Mouse (Mus musculus) adrenal gland (tissue): ENCODE data around the gene Cdc42bpa.

Experiments
- intact Hi-C: fragments of 180-260 bp; cut with DNase I; formaldehyde crosslinking; loops from one replicate; pipeline ENCODE4 v1.15.1; 2025

The Cdc42bpa gene

DNA sequence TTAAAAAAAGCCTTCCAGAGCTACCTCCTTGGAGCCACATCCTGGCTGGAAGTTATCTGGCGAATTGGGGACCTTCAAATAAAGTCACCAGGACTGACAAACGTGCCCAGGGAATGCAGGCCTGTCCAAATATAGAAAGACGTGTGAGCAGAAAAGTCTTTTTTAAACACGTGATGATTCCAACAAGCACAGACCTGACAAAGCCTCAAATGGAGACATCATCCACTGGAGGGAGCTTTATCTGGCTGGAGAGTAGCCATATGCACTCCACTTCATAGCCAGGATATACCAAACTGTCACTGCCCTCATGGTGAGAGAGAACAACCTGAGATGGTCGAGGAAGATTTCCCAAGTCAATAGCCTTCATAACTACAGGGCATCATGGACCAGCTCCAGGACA is 225.6 kb downstream of the Cdc42bpa start:
- intact Hi-C loops = no loop called here

DNA sequence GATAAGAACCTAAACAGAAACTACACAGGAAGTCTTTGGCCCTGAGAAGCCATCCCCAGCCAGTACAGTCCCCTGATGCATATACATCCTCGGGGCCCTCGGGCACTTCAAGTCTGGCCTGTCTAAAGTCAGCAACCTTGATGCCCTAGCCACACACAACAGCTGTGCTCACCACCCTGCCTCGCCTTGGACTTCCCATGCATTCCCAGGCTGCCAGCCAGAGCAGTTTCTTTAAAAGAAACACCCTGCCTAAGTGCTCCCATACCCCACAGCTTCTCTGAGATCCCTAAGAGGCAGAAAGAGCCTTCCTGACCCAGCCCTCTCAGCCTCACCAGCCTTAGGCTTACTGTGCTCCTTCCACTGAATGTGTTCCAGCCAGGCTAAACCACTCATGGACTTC is 226.1 kb downstream of the Cdc42bpa start:
- intact Hi-C loops = no loop called here

DNA sequence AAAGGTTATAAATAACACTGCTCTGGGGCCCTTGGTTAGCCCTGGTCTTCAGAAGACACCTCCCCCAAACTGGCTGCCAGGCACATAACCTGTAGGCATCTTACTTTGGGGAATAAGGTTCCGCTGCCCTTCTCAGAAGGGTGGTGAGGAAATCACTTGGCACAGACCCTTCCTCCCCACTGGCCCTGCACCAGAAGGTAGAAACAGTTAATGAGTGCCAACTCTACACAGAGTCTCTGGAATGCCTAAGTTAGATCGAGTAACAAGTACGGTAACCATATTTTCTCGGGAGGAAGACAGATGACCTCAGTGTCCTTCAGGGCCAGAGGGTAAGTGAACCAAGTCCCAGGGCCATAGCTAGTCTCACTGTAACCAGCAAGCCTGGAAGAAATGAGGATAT is 228.7 kb downstream of the Cdc42bpa start:
- intact Hi-C loops = no loop called here

DNA sequence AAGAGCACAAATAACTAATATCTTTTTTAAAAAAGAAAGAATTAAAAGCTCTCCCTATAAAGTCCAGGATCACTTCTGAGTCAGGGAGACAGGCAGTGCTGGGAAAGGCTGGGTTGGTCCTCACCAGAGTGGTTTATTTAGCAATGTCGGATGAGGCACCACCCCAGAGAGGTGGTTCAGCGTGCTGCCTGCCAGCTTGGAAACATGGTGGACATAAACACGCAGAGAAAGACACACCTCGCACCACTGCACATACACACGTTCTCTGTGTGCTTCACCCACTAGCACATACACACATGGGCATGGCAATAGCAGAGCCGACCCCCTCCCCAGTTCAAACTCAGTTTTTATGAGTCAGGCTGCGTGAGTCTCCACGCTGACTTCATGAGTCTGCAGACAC is 230.8 kb downstream of the Cdc42bpa start:
- intact Hi-C loops = loop anchor here (10.0 kb wide), 1 partner anchor 224 kb away; no protein-coding TSS in a partner anchor

DNA sequence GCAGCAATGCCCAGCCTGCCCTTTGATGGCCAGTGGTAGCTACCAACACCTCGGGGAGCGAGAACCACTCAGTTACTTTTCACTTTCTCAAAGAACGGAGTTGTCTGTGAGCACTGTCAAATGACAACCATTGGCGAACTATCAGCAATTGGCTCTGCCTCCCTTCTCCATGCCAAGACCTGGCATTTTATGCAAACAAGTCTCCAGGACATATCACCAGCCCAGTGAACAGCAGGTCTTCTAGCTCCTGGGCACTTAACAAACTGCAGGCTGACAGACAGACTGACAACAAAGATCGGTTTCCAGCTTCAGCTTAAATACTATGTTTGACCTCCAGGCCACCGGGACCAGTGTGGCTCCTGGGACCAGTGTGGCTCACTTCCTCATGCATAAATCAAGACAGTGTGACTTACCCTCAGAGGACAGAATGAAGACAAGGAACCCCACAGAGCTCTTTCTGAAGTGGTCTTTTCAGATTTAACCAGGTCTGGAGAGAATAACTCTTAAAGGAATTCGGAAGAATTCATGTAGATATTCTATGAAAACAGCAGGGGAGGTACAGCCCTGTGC is 231.5 kb downstream of the Cdc42bpa start:
- intact Hi-C loops = loop anchor here (10.0 kb wide), 1 partner anchor 223 kb away; no protein-coding TSS in a partner anchor

DNA sequence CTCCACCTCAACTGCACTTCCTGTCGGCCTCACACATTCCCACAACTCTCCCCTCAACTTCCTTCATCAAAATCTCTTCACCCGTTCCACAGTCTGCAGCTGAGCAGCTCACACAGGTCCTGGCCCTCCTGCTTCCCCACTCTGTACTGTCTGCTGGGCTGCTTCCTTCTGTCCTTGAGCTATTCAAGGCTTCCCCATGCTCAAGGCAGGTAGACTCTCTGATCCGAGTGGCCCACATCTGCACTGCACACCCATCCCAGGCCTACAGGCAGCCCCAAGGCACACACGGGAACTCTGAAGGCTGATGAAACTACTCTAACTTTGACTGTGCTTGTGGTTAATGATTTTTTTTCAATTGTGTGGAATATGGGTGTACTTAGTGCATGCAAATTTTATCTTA is 232.6 kb downstream of the Cdc42bpa start:
- intact Hi-C loops = loop anchor here (10.0 kb wide), 1 partner anchor 222 kb away; no protein-coding TSS in a partner anchor

DNA sequence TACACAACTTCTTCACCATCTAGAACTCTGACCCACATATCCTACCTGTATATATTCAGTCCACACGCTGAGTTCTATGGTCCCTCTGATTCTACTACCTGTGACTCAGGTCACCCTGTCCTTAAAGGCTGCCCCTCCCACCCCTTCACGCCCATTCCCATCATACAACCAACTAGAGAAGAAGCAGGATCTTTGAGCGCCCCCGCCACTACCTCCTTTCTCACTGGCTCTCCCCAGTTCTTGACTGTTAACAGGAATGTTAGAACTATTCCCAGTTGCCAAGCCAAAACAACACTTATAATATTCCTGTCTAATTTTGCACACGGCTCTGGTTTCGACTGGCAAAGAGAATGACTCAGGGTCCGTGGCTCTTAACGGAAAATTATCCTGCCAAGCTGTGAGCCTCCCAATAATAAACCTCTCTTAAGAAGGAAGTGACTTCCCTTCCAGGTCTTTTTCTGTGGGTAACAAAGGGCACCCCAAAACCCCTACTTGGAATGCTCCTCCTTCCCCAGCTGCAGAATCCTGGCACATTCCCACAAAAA is 233.2 kb downstream of the Cdc42bpa start:
- intact Hi-C loops = loop anchor here (10.0 kb wide), 1 partner anchor 221 kb away; no protein-coding TSS in a partner anchor

DNA sequence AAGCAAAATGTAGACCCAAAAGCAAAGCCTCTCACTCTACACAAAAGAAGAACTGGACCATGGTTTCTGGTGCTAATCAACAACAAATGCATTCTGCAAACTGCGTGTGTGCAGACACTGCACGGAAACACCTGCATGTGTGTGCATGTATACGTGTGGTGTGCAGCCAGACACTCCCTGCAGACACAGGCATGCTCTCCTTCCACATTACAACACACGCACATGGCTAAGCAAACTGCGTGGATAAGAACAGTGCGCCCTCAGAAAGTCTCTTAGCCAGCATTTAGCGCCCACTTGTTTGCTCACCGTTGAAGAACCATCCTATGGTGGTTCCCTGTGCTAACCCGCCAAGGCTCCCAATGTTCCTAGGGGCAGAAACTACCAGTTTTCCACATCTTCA is 233.8 kb downstream of the Cdc42bpa start:
- intact Hi-C loops = loop anchor here (10.0 kb wide), 1 partner anchor 221 kb away; no protein-coding TSS in a partner anchor

DNA sequence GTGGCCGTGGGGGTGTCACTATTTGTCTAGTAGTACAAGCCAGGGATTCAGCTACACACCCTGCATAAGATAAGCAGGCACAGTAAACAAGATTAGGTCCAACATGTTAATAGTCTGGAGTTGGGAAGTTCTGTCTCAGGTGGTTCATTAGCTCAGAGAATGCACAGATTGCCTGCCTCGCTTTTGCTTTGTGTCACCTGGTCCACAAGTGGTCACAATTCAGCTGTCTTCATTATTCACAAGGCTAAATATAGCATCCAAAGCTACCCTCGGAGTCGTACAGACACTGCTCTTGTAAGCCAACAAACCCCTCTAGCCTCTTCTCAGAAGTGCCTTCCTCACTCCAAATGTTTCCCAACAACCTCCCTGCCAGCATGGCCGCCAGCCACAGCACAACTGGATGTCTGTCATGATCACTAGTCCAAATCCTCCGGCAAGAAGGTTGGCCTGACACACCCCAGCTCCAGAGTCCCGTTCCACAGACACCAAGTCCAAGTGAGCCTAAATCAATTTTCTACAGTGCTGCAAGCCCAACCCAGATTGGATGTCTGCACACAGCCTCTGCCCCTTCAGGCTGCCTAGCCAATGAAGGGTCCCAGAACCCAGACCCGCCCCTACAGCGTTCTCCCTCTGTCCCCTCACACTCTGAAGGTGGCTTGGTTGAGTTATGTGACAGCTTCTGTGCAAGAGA is 234.7 kb downstream of the Cdc42bpa start:
- intact Hi-C loops = loop anchor here (10.0 kb wide), 1 partner anchor 220 kb away; no protein-coding TSS in a partner anchor

DNA sequence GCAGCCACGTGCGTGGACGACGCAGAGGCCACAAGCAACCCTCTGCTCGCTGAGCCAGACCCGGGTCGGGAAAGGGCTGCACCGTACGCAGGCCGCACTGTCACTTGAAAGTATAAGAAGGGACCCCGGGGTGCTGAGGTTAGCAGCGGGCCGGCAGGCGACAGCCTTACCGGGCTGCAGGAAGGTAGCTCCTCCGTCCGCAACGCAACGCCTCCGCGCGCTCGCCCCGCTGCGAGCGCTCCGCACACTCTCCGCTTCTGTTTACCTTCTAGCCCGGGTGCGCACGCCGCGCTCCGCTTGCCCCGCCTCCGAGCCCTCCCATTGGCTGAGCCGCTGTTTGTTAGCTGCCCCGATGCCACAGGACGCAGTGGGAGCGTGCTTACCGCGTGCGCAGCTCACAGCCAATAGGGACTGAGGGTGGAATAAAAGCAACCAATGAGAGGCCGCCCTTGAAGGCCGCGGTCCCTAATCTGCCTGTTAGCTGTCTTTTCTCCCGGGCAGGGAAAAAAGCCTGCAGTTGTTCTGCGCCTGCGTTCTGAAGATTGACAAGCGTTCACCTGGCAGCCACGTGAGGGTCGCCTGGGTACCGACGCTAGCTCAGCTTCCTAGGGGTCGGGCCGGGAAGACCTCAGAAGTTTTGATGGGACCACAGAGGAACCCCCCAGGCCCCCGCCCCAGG is 235.6 kb downstream of the Cdc42bpa start:
- intact Hi-C loops = loop anchor here (10.0 kb wide), 1 partner anchor 219 kb away; no protein-coding TSS in a partner anchor

DNA sequence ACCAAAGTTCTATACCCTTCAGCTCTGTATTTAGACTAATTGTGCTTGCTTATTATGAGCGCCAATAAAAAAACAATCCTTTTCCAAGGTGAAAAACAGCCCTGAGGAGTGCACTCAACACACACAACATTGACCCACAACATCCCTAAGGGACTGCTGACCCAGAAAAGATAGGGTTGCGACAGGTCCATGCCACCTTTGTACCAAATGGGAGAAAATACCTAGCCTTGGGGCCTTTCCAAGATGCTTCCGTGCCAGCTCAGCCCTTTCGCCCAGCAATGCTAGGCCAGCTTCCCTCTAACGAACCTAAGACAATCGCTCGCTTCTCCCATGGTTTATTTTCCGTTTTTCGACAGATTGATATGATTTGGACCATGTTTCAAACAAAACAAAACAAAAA is 236.2 kb downstream of the Cdc42bpa start:
- intact Hi-C loops = loop anchor here (10.0 kb wide), 1 partner anchor 218 kb away; no protein-coding TSS in a partner anchor

DNA sequence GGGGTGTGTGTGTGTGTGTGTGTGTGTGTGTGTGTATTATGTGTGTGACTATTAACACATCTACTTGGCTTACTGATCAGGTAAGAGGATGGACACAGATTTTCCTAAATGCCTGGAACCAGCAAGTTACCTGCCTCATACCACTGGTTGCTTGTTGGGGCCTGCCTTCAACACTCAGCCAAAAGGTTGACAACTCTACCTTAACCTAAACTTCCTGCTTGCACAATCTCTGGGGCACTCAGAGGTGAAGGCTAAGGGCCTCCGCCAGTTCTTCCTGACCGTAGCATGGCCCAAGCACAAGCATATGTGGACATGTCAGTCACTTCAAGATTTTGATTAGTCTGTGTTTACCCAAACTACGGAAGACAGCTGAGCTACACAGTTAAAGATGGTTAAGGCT is 237.7 kb downstream of the Cdc42bpa start:
- intact Hi-C loops = loop anchor here (10.0 kb wide), 1 partner anchor 217 kb away; no protein-coding TSS in a partner anchor

DNA sequence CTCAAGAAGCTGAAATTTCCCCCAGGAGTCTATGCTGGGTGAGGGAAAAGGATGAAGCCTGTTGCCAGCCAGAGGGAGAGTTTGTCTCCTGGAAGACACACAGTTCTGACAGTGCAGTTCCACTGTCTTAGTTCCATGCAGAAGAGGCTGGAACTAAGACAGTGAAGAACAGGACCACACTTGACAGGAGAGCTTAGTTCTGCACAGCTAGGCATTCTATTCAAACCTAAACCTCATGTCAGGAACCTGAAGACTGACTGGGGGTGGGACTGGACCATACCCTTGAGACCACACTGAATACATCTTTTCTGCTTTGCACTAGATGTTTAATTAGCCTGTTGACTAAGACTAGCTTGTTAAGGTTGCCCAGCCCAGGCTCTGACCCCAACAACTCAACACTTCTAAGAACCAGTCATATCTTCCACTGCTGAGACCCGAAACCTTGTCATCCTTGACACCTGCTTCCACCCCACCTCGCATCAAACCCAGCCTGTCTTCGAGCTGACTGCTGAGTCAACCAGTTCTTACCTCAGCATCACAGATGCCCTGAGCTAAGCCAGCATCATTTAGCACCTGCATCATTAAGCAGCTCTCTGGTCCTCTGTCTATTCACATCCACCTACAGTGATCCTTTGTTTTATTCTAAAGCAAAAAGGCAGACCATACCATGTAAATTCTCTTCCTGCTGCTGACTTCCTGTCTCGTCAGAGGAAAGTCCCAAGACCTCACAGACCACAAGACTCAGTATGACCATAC is 238.9 kb downstream of the Cdc42bpa start, which contains the start of gene Coq8a:
Coq8a (minus strand) TSS at position 644 of the 756 bp plus-strand sequence.
- intact Hi-C loops = loop anchor here (10.0 kb wide), 1 partner anchor 216 kb away; no protein-coding TSS in a partner anchor

DNA sequence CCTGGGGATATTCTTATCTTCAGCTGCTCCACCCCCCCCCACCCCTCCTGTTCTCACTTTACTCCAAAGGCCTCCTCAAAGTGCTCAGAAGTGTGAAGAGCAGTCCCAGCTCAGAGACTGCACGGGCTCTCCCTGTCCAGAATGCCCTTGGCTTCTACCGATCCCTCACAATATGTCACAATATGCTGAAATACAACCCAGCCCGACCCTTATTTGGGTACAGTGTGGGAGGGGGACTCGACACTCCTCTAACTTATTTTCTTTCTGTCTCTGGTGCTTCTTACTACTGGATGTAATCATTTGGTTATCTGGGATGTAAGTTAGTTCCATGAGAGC is 239.4 kb downstream of the Cdc42bpa start:
- intact Hi-C loops = loop anchor here (10.0 kb wide), 1 partner anchor 215 kb away; no protein-coding TSS in a partner anchor

DNA sequence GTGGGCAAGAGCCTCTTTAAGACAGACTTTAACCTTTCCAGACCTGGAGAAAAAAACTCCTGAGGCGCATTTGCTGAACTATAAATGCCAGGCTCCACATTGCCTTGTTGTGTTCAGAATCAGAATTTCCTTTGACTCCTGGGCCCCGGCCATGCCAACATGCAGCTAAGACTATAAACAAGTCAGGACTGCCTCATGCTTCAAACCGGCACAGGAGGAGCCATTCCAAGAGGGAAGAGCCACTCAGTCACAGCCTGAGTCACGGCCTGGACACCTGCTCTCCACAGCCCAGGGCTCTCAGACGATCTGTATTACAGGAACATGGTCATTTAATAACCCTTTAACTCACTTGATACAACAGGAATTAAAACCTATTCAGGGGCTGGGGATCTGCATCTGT is 240.4 kb downstream of the Cdc42bpa start:
- intact Hi-C loops = no loop called here

DNA sequence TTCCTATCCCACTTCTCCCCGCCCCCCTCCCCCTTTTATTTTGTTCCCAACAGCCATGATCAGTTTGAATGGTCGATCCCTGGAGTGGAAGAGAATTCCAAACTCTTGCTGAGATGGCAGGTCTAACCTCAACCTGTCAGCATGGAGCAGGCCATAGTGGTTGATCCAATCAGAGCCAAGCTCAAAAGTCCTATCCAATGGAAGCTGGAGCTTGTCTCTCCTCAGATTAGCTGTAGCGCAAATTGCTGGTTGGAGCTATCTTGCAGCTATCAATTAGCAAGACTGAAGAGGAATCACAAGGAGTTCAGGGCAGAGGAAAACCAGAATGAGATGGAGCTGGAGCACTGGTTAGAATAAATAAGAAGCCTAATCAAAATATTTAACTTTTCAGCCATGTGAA is 248.1 kb downstream of the Cdc42bpa start:
- intact Hi-C loops = no loop called here

DNA sequence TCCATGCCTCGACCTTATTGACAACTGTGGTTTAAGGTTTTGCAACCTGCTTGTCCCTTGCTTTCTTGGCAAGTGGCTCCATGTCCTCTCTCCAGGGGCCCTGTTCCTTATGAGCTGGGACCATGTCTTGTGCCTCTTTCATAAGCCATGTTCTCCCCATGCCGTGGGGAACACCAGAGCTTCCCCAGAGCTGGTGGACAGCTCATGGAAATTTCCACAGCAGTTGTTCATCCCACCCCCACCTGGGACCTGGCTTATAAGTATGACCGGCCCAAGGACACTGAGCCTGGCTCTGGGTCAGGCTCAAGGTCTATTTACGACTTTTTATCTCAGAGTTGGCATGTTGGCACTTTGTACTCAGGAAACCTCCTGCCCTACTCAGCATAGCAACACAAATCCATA is 249.8 kb downstream of the Cdc42bpa start:
- intact Hi-C loops = no loop called here

DNA sequence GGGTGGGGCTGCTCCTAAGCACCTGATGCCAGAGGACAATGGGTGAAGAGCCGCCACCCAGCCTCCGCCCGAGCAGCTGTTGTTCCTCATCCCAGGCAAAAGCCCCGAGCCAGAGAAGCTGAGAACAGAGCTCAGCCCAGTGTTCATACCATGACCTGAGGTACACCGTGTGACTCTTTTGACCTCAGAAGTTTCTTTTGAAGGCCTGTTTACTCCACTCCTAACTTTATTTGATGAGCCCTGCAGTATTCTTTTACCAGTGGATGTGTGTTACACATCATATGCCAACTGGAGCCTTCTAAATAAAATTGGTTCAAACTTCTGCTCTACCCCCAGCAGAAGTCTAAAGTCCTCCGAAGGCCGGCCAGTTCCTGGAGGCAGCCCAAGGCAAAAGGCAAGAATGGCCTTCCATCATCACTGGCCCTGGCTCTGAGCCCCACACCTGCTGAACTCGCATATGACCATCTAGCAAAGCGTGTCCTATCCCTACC is 250.6 kb downstream of the Cdc42bpa start:
- intact Hi-C loops = no loop called here

DNA sequence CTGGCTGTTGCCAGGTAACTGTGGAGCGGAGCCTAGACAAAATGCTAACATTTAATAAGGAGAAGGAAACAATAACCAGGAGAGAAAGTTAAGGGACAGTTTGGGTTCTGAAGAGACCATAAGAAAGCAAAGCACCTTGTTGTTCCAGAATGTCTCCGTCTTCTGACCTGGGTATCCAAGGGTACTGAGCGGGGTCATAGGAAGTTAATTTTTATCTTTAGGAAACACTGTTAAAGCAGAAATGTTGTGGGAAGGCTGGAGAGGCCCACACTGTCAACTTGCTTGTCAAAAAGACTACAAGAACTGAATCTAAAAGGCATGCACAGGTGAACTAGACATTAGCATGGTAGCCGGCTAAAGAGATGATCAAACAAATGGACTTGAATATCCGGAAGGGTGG is 252.6 kb downstream of the Cdc42bpa start:
- intact Hi-C loops = no loop called here

DNA sequence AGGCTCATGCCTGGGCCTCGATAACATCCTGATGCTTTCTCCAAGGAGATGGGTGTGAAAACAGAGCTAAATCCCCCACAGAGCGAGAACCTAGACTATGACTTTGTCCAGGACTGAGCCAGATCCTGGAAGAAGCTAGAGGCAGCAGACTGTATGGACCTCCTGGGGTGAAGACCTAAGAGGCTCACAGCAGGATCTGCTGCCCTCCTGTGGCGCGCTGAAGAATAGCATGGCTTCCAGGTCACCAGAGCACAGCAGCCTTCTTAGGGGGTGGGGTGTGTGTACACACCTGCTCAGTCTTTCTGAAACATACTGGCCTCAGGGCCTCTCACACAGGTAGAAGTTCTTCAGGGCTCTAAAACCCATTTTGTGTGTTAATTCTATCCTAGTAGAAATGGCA is 254.8 kb downstream of the Cdc42bpa start:
- intact Hi-C loops = loop anchor here (2.0 to 5.0 kb wide), 2 partner anchors 40 to 358 kb away; no protein-coding TSS in a partner anchor
